Mouse (Mus musculus) neutrophil, adult 59 days (primary cell): ENCODE measurements around the gene Tmem144. TPM values are rescaled to one million over a fixed set of nuclear protein-coding genes. Genes with fewer than 3 reads are reported as not detected.

Source experiments
- total RNA-seq, 2 experiments: library from RNA; stranded (reverse); gene quantifications; 1 replicate in 1 of 2; 2 replicates in 1 of 2; pipeline ENCODE4 v1.2.4; 2023

The Tmem144 gene
- 1 to 10 TPM; 1.7 to 3.1 TPM for total RNA-seq

DNA sequence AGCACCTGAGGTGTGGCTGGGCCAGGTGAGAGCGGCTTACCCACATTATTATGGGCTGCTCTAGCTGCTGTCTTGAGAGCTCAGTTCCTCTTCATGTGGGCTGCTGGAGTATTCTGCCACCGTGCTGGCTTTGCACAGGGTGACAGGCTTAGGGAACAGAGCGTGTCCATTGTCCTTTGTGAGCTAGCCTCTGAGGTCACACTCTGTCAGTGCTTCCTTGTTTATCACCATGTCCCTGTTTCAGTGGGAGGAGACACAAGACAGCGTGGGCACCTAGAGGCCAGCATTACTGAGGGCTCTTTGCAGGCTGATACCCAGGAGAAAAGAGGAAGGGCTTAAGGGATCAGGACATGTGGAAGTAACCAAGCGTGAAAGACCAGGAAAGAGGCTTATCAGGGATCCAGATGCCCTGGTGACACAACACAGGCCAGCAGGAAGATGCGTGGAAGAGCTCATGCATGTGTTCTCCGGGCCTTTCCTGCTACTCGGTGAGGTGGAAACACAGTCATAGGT is at the start of gene Tmem144:
Gene Tmem144 (minus strand): TSS at position 120 of the 513 bp plus-strand sequence.

GRCm38 (mm10) chr3:79884305-79884704 is 31.7 kb upstream of the Tmem144 start, which contains the start of gene Fam198b:
Gene Fam198b (plus strand): TSS chr3:79884533.

Other genes starting within 250 kb of the Tmem144 start
- gene 4930579G24Rik, start 223.7 kb downstream of the Tmem144 start, total RNA-seq, result 1 to 10 TPM; 7.2 to 8.3 TPM
- 10 to 100 TPM; 19.1 to 21.4 TPM for gene Etfdh, start 223.3 kb downstream of the Tmem144 start, total RNA-seq
- gene Rxfp1, start 114.9 kb downstream of the Tmem144 start, total RNA-seq, result not detected
- gene Fam198b, start 31.8 kb upstream of the Tmem144 start, total RNA-seq, result under 1 TPM; 0.04 to 0.11 TPM